Mouse (Mus musculus): ENCODE measurements at regions not wholly inside any gene's neighbourhood (a gene's known extent, or its start where the extent isn't known, plus 50 kb on each side); places are given as distances from the start of the nearest gene placed in this dataset.

GRCm38 (mm10) chr1:35927049-35927415, 141.2 kb upstream of the Hs6st1 start:
- H3K4me2 ChIP-seq (ENCODE audit: low read length): no peak overlapping the region
- H3K36me3 ChIP-seq (ENCODE audit: control insufficient read depth, insufficient read depth, low read length): no peaks in the 10 kb centered on the region
- DNase-seq (no peak), ATAC-seq (ENCODE audit: low FRiP score, low TSS enrichment) (no peak)
- no peaks in the 10 kb centered on the region for H3K27me3 ChIP-seq (ENCODE audit: control insufficient read depth, insufficient read depth, low read length)
- H3K9ac ChIP-seq (replicated peaks; ENCODE audit: low read length): no peak overlapping the region
- H3K27ac ChIP-seq (replicated peaks; ENCODE audit: low read depth, low read length): no peak overlapping the region
- no peak overlapping the region for H3K4me3 ChIP-seq (replicated peaks; ENCODE audit: low read depth, low read length)
- no peaks in the 10 kb centered on the region for H3K9me3 ChIP-seq (ENCODE audit: control insufficient read depth, low read length)
- H3K4me1 ChIP-seq (ENCODE audit: control insufficient read depth, insufficient read depth, low read length): no peaks in the 10 kb centered on the region
- WGBS: 78% methylated on average over 3 of the region's 3 CpGs

- Histone ChIP-seq H3K4me1 (ENCODE audit: control insufficient read depth, insufficient read depth, low read length) (no peaks in the 10 kb centered on the region), H3K9ac (replicated peaks; ENCODE audit: low read length) (no peak overlapping the region), H3K4me2 (ENCODE audit: low read length) (no peak overlapping the region), H3K27me3 (ENCODE audit: control insufficient read depth, insufficient read depth, low read length) (no peaks in the 10 kb centered on the region), H3K9me3 (ENCODE audit: control insufficient read depth, low read length) (no peaks in the 10 kb centered on the region), H3K27ac (replicated peaks; ENCODE audit: low read depth, low read length) (no peak overlapping the region), H3K36me3 (ENCODE audit: control insufficient read depth, insufficient read depth, low read length) (no peaks in the 10 kb centered on the region), H3K4me3 (replicated peaks; ENCODE audit: low read depth, low read length) (no peak overlapping the region)
- ATAC-seq (ENCODE audit: low FRiP score, low TSS enrichment) (no peak), DNase-seq (no peak)
- WGBS: 73% methylated on average over 3 of the region's 3 CpGs
Observed at GRCm38 (mm10) chr1:35930351-35930750, 137.8 kb upstream of the Hs6st1 start.

GRCm38 (mm10) chr1:35931056-35931455, 137.1 kb upstream of the Hs6st1 start:
- ATAC-seq (ENCODE audit: low FRiP score, low TSS enrichment) (no peak), DNase-seq (no peak)
- Histone ChIP-seq H3K27me3 (ENCODE audit: control insufficient read depth, insufficient read depth, low read length) (no peaks in the 10 kb centered on the region), H3K9me3 (ENCODE audit: control insufficient read depth, low read length) (no peaks in the 10 kb centered on the region), H3K4me2 (ENCODE audit: low read length) (no peak overlapping the region), H3K27ac (replicated peaks; ENCODE audit: low read depth, low read length) (no peak overlapping the region), H3K9ac (replicated peaks; ENCODE audit: low read length) (no peak overlapping the region), H3K4me3 (replicated peaks; ENCODE audit: low read depth, low read length) (no peak overlapping the region), H3K36me3 (ENCODE audit: control insufficient read depth, insufficient read depth, low read length) (no peaks in the 10 kb centered on the region), H3K4me1 (ENCODE audit: control insufficient read depth, insufficient read depth, low read length) (no peaks in the 10 kb centered on the region)
- 93% methylated on average over 7 of the region's 7 CpGs for WGBS

- no peak overlapping the region for H3K9ac ChIP-seq (replicated peaks; ENCODE audit: low read length)
- WGBS: 86% methylated on average over 7 of the region's 7 CpGs
- H3K36me3 ChIP-seq (ENCODE audit: control insufficient read depth, insufficient read depth, low read length): no peaks in the 10 kb centered on the region
- H3K4me3 ChIP-seq (replicated peaks; ENCODE audit: low read depth, low read length): no peak overlapping the region
- no peaks in the 10 kb centered on the region for H3K27me3 ChIP-seq (ENCODE audit: control insufficient read depth, insufficient read depth, low read length)
- H3K4me1 ChIP-seq (ENCODE audit: control insufficient read depth, insufficient read depth, low read length): no peaks in the 10 kb centered on the region
- ATAC-seq (ENCODE audit: low FRiP score, low TSS enrichment): no peak
- H3K4me2 ChIP-seq (ENCODE audit: low read length): no peak overlapping the region
- no peak for DNase-seq
- H3K27ac ChIP-seq (replicated peaks; ENCODE audit: low read depth, low read length): no peak overlapping the region
- H3K9me3 ChIP-seq (ENCODE audit: control insufficient read depth, low read length): no peaks in the 10 kb centered on the region
Observed at GRCm38 (mm10) chr1:35933511-35933910, 134.7 kb upstream of the Hs6st1 start.

- ATAC-seq (ENCODE audit: low FRiP score, low TSS enrichment): no peak
- no peak for DNase-seq
- Histone ChIP-seq H3K4me1 (ENCODE audit: control insufficient read depth, insufficient read depth, low read length) (no peaks in the 10 kb centered on the region), H3K9ac (replicated peaks; ENCODE audit: low read length) (no peak overlapping the region), H3K27ac (replicated peaks; ENCODE audit: low read depth, low read length) (no peak overlapping the region), H3K4me3 (replicated peaks; ENCODE audit: low read depth, low read length) (no peak overlapping the region), H3K4me2 (ENCODE audit: low read length) (no peak overlapping the region), H3K36me3 (ENCODE audit: control insufficient read depth, insufficient read depth, low read length) (no peaks in the 10 kb centered on the region), H3K27me3 (ENCODE audit: control insufficient read depth, insufficient read depth, low read length) (no peaks in the 10 kb centered on the region), H3K9me3 (ENCODE audit: control insufficient read depth, low read length) (no peaks in the 10 kb centered on the region)
- WGBS: 77% methylated on average over 7 of the region's 7 CpGs
Observed at GRCm38 (mm10) chr1:35935099-35935651, 133.0 kb upstream of the Hs6st1 start.

- WGBS: 75% methylated on average over 5 of the region's 5 CpGs
- Histone ChIP-seq H3K27ac (replicated peaks; ENCODE audit: low read depth, low read length) (no peak overlapping the region), H3K36me3 (ENCODE audit: control insufficient read depth, insufficient read depth, low read length) (no peaks in the 10 kb centered on the region), H3K9ac (replicated peaks; ENCODE audit: low read length) (no peak overlapping the region), H3K4me2 (ENCODE audit: low read length) (no peak overlapping the region), H3K27me3 (ENCODE audit: control insufficient read depth, insufficient read depth, low read length) (no peaks in the 10 kb centered on the region), H3K9me3 (ENCODE audit: control insufficient read depth, low read length) (no peaks in the 10 kb centered on the region), H3K4me1 (ENCODE audit: control insufficient read depth, insufficient read depth, low read length) (peaks cover 5% of the 10 kb centered on the region), H3K4me3 (replicated peaks; ENCODE audit: low read depth, low read length) (no peak overlapping the region)
- DNase-seq: no peak
- ATAC-seq (ENCODE audit: low FRiP score, low TSS enrichment): no peak
Observed at GRCm38 (mm10) chr1:35936362-35937093, 131.7 kb upstream of the Hs6st1 start.

- no peaks in the 10 kb centered on the region for H3K36me3 ChIP-seq (ENCODE audit: control insufficient read depth, insufficient read depth, low read length)
- no peaks in the 10 kb centered on the region for H3K9me3 ChIP-seq (ENCODE audit: control insufficient read depth, low read length)
- H3K4me1 ChIP-seq (ENCODE audit: control insufficient read depth, insufficient read depth, low read length): peaks cover 29% of the 10 kb centered on the region
- H3K27me3 ChIP-seq (ENCODE audit: control insufficient read depth, insufficient read depth, low read length): no peaks in the 10 kb centered on the region
- H3K4me2 ChIP-seq (ENCODE audit: low read length): no peak overlapping the region
- H3K4me3 ChIP-seq (replicated peaks; ENCODE audit: low read depth, low read length): no peak overlapping the region
- H3K27ac ChIP-seq (replicated peaks; ENCODE audit: low read depth, low read length): no peak overlapping the region
- ATAC-seq (ENCODE audit: low FRiP score, low TSS enrichment): no peak
- no peak for DNase-seq
- WGBS: 83% methylated on average over 2 of the region's 2 CpGs
- H3K9ac ChIP-seq (replicated peaks; ENCODE audit: low read length): no peak overlapping the region
Observed at GRCm38 (mm10) chr1:35940236-35940635, 128.0 kb upstream of the Hs6st1 start.

GRCm38 (mm10) chr1:35941642-35942077, 126.5 kb upstream of the Hs6st1 start:
- H3K36me3 ChIP-seq (ENCODE audit: control insufficient read depth, insufficient read depth, low read length): no peaks in the 10 kb centered on the region
- DNase-seq (peak; percentile 79), ATAC-seq (ENCODE audit: low FRiP score, low TSS enrichment) (peak; percentile 71)
- no peak overlapping the region for H3K4me3 ChIP-seq (replicated peaks; ENCODE audit: low read depth, low read length)
- no peaks in the 10 kb centered on the region for H3K9me3 ChIP-seq (ENCODE audit: control insufficient read depth, low read length)
- H3K27ac ChIP-seq (replicated peaks; ENCODE audit: low read depth, low read length): peak overlapping the region; percentile 64
- no peak overlapping the region for H3K9ac ChIP-seq (replicated peaks; ENCODE audit: low read length)
- H3K4me2 ChIP-seq (ENCODE audit: low read length): no peak overlapping the region
- WGBS: 7% methylated on average over 8 of the region's 8 CpGs
- H3K4me1 ChIP-seq (ENCODE audit: control insufficient read depth, insufficient read depth, low read length): peaks cover 29% of the 10 kb centered on the region
- no peaks in the 10 kb centered on the region for H3K27me3 ChIP-seq (ENCODE audit: control insufficient read depth, insufficient read depth, low read length)

GRCm38 (mm10) chr1:35942222-35942621, 126.0 kb upstream of the Hs6st1 start:
- Histone ChIP-seq H3K36me3 (ENCODE audit: control insufficient read depth, insufficient read depth, low read length) (no peaks in the 10 kb centered on the region), H3K9me3 (ENCODE audit: control insufficient read depth, low read length) (no peaks in the 10 kb centered on the region), H3K27me3 (ENCODE audit: control insufficient read depth, insufficient read depth, low read length) (no peaks in the 10 kb centered on the region), H3K4me2 (ENCODE audit: low read length) (no peak overlapping the region), H3K27ac (replicated peaks; ENCODE audit: low read depth, low read length) (peak overlapping the region; percentile 64), H3K4me1 (ENCODE audit: control insufficient read depth, insufficient read depth, low read length) (peaks cover 29% of the 10 kb centered on the region), H3K9ac (replicated peaks; ENCODE audit: low read length) (no peak overlapping the region), H3K4me3 (replicated peaks; ENCODE audit: low read depth, low read length) (no peak overlapping the region)
- ATAC-seq (ENCODE audit: low FRiP score, low TSS enrichment): peak; percentile 32
- peak; percentile 62 for DNase-seq
- WGBS: 36% methylated on average over 7 of the region's 7 CpGs
